Mouse (Mus musculus) retina, adult 2 months (tissue): ENCODE data around the gene Zbtb37.

ENCODE experiments used
- DNase-seq: peaks from one replicate; pipeline ENCODE4 v3.0.0-alpha.2; 2012; ENCODE audit warnings: low read depth, low spot score

The Zbtb37 gene

DNA sequence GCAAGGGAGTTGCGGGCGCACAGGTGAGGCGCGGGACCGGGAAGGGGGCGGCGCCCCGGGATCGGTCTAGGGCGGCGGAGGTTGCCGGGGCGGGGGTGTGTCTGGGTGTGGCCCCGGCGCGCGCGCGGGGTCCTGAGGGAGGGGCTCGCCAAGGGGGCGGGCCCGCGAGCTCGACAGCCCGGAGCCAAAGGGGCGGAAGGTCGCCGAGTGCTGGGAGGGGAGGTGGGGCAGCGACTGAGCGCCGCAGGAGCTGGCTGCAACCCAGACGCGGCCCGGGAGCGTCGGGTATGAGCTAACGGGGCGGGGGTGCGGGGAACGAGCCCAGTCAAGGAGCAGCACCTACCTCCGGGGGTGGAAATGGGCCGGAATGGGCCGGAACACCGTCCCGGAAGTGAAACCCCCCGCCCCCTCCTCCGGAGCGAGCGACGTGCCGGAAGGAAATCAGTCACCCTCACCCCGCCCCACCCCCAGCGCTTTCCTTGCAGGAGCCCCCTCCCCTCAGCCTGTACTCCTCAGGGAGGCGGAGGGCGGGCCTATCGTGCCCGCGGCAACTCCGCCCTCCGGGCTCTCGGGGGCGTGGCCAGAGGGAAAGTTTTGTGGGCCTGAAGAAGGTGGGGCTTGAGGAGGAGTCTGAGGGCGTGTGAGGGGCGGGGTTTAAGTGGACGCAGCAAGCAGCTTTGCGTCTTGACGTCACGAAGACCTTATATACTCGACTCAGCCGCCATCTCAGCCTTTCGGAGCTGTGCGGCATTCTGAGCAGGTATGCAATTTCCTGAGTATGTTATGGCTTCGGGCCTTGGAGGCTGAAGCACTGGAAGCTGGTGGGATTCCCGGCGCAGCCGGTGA is at the start of gene Zbtb37:
Gene Zbtb37, minus strand, starts transcription at position 415 of the 846 bp plus-strand sequence.
- peak; percentile 97 for DNase-seq

DNA sequence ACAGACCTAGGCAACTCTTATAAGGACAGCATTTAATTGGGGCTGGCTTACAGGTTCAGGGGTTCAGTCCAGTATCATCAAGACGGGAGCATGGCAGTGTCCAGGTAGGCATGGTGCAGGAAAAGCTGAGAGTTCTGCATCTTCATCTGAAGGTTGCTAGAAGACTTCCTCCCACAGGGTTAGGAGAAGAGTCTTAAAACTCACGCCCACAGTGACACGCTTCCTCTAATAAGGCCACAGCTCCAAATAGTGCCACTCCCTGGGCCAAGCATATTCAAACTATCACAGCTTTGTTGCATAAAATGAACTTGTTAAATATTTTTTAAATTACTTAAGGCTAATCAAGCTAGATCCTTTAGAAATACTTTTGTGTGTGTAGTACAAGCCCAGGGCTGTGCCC is 42.6 kb upstream of the Zbtb37 start:
- no peak for DNase-seq

DNA sequence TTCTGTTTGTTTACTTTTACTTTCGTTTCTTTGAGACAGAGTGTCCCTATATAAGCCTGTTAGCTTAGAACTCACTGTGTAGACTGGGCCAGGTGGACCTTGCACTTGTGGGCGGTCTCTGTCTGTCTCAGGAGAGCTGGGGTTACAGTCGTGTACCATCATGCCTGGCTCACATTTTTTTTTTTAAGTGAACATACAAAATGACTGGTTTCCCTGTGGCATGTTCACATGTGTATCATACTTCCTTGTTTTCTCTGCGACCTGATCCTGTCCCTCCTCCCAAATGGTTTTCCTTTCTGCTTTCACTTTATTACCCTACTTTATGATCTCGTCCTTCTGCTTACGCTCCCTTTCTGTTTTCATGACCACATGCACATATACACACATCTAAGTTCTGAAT is 41.6 kb upstream of the Zbtb37 start:
- DNase-seq = no peak

DNA sequence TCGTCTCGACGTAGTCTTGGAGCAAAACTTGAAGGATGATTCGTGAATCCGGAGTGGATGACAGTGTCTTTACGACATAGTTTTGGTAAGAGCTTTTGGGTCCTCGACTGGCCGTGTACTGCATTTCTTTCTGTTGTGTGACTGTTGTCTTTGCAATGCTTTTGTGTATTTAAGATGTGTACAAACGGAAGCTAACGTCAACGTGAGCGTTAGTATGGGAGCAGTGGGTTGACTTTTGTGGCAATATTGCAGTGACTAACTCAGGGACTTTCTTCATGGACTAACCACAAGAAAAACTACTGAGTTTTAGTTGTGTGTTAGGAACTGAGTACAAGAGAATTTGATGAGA is 36.6 kb upstream of the Zbtb37 start:
- DNase-seq = no peak

DNA sequence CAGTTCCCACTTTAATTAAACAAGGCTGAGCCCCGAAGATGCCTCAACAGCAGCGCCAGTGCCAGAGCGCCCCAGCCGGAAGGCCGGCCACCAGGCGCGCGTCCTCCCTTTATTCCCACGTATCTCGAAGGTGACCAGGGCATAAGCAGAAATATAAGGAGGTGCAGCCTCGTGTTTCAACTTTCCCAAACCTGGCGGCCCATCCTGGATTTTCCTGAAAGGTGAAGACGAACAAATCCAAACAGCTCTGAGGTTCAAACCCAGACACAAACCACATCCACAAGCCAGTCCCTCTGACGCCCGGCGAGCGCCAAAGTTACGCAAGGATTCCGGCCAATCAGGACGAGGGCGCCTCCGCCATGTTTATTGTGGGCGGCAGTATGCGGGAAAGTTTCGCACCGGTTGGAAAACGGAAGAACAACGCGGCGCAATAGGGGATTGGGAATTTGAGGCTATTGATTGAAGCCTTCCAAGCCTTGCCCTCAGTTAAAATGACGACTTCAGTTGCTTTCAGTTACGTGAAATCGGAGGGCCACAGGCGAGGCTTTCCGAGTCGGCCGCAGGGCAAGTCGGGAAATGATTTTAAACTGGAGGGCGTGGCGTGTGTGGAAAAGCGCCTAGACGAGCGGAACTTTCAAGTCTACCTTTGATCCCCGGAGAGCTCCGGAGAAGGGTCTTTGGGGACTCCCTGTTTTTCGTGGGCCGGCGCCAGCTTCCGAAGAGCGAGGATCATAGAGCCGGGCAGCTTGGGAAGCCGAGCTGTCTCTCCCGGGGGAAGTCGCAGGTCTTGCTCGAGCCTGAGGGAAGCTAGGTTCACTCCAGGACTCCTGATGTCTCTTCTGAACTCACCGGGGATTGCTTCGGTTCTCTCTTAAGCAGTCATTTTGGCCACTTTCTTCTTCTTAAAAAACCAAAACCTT is 36.0 kb upstream of the Zbtb37 start, which contains the start of the genes Dars2 and Cenpl:
Gene Dars2, minus strand, starts transcription at position 307 of the 920 bp plus-strand sequence.
Gene Cenpl, plus strand, starts transcription at position 362 of the 920 bp plus-strand sequence.
- peak; percentile 93 for DNase-seq

DNA sequence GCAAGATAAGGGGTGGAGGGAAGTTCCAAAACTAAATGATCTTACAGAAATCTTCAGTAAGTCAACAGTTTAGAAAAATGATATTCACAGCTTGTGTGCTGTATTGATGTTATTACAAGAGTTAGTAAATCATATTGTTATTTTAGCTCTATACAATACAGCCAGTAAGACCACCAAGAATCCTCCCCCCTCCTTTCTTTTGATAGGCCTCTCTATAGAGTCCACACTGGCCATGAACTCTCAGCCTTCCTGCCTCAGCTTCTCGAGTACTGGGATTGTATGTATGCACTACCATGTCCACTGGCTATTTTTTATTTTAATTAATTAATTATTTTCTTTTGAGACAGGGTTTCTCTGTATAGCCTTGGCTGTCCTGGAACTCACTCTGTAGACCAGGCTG is 28.7 kb upstream of the Zbtb37 start:
- no peak for DNase-seq

DNA sequence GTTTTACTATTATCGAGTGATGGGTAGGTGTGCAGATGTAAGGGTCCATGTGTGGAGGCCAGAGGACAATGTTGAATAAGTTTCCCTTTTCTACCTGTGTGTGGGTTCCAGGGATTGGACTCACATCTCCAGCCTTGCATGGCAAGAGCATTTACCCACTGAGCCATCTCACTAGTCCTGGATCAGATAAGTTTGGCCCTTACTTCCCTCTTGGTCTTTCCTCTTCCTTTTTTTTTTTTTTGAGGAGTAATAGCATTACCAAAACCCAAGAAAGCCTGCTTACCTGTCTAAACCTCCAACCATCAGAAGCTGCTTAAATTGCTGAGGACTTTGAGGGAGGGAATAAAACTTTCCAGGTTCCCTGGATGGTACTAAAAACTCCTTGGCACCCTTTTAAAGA is 22.5 kb upstream of the Zbtb37 start:
- DNase-seq = no peak

DNA sequence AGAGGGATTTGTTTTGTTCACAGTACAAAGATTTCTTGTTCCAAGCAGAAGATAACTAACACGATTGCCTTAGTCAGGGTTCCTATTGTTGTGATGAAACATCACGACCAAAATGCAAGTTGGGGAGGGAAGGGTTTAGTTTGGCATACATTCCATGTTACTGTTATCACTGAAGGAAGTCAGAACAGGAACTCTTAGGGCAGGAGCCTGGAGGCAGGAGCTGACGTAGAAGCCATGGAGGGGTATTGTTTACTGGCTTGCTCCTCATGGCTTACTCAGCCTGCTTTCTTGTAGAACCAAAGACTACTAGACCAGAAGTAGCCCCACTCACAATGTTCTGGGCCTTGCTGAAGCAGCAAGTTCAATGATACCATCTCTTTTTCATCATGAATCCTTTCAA is 12.3 kb upstream of the Zbtb37 start:
- DNase-seq = no peak

DNA sequence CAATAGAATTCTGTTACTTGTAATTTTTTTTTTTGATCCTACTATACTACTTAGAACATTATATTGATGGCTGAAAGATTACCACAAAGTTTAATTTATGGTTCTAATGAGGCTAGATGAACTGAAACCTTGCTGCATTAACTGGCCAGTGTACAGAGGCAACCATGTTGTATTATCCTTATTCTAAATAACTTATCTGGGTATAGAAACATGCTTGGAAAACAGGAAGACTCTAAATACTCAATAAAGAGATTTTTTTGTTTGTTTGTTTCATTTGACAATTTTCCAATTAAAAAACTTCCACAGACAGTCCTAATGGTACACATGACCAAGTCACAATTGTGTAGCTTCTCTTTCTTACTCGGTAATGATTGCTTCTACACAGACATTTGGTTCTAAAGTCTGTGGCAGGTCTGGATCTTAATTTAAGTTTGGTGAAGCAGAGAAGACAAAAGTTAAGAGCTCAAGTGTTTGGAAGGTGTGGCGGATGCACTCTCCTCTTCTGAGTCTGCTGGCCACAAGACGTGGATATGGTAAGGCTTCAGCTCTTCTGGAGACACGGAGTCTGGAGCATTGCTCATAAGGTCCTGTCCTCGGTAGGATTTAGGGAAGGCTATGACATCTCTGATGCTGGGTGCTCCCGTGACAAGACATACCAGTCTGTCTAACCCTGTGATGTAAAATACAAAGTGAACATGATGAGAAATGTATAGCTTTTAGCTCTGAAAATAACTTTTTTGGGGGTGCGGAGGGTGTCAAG is 6.8 kb upstream of the Zbtb37 start:
- no peak for DNase-seq

DNA sequence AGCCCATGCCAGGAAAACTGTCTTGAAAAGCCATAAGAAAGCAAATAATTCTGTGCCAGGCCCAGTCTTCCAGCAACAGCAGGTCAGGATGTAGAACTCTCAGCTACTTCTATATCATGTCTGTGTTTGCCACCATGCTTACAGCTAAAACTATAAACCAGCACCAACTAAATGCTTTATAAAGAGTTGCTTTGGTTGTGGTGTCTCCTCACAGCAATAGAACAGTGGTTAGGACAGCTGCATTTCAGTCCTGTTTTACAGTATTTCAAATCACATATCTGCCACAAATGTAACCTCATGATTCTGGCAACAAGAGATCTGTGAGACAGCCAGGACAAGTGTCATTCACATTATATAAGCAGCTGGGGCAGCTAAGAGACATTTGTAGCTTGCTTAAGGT is 6.2 kb upstream of the Zbtb37 start:
- DNase-seq = no peak

DNA sequence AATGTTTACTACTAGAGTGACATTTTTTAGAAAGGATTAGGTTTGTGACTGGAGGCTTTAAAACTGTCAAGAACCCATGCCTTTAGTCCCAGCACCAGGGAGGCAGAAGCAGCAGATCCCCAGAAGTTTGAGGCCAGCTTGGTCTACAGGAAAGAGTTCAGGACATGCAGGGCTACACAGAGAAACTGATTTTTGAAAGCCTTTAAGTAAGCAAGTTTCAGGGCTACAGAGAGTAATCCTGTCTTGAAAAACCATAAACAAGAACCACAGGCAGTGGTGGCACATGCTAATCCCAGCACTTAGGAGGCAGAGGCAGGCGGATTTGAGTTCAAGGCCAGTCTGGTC is 5.7 kb upstream of the Zbtb37 start:
- DNase-seq = no peak

DNA sequence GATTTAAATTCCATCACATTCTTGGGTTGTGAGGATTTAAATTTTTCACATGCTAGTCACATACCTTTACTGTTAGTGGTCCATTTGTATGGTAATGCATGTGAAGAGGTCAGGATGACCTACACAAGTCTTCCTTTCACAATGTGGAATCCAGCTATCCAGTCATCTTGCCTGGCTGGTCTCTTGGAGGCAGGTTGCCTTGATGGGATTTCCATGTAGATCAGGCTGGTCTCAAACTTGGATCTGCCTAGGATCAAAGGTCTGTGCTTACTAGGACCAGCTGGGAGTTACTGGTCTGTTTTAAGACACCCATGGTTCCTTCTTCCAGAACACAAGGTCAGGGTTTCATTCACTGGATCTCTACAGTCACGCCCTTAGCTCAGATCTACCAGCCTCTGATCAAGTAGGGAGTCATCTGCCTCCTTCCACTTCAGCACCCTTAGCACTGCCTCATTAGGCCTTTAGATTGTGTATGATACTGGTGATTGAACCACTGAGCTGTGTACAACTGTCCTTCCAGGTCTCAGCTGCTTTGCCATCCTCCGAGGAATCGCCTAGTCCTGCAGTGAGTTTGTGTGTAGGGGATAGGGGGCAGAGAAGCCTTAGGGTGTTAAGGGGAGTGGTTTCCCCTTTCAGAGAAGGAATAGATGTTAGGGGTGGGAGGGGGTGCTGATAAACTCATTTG is 5.2 kb upstream of the Zbtb37 start:
- DNase-seq = no peak

DNA sequence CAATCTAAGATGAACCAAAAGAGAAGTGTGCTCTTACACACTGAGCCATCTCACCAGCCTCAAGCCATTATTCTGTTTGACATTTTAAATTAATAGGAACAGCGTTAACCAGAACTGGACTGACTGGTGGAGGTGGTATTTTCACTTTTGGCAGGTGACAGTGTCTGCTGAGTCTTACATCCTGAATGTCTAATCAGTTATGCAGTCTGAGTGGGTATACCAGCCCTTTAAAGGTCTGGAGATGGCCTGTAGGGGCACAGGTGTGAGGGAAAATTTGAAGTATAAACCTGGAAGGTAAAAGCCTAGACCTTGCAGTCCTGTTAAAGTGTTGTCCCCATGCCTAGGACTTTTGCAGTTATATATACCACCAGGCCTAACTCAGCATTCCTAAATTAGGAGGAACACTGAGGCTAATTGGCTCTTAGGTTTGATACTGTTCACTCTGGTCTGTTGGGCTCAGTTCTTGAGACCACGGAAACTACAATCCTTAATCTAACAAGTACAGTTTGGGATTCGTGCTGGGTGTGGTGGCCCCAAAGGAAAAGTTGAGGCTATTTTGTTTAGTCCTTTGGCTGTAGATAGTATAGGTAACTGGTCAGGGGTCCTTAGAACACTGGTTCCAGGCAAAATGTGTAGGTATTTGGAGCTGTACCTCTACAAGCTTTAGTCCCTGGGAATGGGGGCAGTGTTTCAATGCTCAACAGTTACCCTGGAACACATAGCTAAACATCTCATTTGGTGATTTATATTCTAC is 4.5 kb upstream of the Zbtb37 start:
- no peak for DNase-seq

DNA sequence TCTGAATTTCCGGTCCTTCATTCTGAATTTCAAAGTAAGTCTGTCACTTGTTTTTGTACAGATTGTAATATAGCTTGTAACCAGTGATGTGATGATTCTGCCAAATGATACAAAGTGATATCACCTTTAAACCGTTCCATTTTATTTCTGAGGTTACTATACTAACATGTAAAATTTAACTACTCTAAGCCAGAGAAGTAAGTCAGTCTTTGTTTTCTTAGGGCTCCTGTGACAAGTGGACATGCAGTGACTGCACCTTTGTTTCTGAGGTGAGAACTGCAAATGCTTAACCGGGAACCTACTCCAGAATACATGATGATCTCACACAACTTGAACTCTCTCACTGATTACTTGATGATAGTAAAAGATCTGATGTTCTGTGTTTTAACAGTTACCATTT is 3.4 kb upstream of the Zbtb37 start:
- DNase-seq = no peak

DNA sequence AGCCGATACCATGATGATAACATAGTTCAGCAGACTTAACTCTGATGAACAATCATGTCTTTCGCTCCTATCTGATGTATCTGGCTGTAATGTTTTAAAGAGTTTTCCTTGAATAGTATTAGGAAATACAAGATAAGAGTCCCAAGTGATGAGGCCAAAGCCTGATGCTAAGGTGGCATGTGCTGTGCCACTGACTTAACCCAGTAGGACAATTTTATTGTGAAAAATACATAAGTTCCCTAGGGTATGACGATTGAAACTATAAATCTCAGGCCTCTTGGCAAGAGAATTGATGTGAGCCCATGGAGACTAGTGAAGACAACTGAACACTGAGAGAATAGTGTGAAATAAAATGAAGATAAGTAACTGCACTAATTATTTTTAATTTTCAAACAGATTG is 3.0 kb upstream of the Zbtb37 start:
- no peak for DNase-seq

DNA sequence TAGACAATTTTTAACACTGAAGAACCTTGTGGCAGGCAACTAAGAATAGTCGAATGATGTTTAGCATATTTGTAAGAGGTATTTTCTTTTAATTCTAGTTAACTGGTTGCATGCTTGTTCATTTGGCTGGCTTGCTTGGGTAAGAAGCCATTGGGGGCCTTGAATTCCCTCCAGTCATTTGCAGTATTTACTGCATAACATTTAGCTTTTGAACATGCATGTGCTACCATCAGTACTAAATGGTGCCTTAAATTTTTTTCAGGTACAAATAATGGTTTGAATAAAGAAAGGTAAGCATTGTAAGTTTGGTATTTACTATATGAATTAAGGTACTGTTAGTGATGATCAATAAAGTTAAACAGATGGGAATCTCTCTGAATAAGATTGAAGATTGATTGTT is 2.4 kb upstream of the Zbtb37 start:
- DNase-seq = no peak

DNA sequence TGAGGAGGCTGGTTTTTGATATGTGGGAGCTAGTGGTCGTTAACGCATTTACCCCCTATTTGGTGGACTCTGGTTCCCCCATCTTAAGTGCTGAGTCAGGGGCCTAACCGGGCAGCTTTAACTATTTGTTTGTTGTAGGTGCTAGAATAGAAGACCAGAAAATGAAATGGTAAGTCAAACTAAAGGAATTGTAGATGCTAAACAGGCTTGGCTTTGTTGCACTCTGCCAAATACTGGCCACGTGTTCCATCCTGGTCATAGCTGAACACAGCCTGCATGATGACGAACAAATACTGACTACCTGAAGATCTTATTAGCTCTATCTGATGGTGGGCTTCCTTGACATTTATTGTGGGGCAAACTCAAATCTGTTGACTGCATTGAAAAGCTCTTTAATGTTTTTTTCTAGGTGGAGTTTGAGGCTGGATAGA is 1.8 kb upstream of the Zbtb37 start:
- DNase-seq = no peak

DNA sequence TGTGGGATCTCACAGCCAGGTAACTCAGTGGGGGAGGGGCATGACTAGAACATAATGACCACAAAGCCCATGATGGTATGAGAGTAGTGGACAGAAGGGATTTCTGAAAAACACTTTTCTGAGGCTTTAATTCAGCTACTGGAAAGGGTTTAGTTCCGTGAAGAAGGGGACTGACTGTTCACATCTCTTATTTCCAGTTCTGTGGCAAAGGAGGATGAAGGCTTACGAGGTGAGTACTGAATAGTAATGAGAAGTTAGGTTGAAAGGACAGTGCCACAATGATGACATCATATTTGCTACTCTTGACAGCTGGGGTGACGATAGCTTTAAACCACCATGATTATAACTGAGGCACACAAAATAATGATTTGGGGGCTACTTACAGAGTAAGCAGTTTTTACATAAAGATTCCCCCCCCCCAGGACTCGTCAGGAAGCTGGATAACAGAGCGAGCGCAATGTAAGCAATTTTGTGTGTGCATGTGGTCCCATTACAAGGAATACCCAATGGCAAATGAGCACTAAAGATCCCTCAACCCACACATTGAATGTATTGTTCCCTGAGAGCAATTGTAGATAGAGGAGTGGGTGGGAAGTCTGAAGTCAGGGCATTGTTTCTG is 1.2 kb upstream of the Zbtb37 start:
- DNase-seq = no peak

DNA sequence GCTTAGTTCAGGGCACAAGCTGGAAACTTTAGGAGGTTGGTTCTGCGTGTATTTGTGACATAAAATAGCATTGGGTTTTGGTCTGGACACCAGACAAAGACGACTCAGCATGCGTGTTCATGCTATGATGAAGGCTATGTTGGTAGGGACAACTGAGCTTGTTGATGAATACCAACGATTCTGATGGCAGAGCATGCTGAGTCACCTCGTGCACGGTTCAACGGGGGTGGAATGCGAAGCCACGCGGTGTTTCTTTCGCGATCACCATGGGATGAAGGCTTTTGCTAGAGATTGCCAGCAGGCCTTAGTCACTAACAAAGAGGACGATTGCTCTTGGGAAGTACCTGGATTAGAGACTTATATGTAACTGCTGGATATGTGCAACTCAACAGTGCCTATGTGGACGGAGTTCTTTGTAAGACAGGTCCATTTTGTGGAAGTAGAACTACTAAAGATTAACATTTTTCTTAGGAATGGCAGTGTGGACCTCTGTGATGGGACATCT is 684 bp upstream of the Zbtb37 start:
- DNase-seq = no peak

DNA sequence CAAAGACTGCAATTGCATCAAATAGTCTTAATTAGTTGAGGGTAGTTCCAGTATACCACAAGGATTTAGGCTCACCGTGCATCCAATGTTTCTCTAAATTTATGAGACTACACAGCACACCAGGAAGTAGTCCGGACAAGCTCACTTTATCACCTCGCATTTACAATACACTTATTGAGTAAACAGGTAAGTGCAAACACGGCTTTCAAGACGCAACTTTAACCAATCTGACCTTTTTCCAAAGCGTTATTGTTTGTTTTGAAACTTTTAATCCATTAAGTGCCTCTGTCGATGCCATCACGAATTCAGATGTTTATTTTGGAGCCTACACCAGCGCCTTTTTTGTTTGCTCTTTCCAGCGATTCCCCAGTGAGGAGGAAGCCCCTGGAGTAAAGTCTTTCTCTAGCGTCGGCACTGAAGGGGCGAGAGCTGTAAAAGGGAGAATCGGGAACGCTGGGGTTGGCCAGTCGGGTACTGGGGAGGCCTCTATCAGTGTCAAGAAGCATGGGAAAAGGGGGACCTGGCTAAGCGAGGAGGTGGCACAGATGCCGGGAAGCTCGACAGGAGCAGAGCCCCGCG is 704 bp downstream of the Zbtb37 start:
- no peak for DNase-seq
